Mouse (Mus musculus) liver, embryonic 13.5 days (tissue): ENCODE data around the gene Asgr1. TPM values are rescaled to one million over a fixed set of nuclear protein-coding genes. Genes with fewer than 3 reads are reported as not detected.

Experiments used
- ATAC-seq: fragments of 200-750 bp; cut with Nextera tagmentation; 2 replicates; pipeline ENCODE4 v1.8.0; 2017; ENCODE audit warnings: low read depth, mild to moderate bottlenecking, moderate number of reproducible peaks, moderate library complexity
- DNase-seq: peaks from one replicate; pipeline ENCODE4 v3.0.0; 2022
- H3K27ac ChIP-seq: fragments of 300-500 bp; sonication (generic); 2 replicates; pipeline ENCODE4 v1.5.1; 2015; ENCODE audit warnings: moderate library complexity, mild to moderate bottlenecking, inconsistent platforms
- H3K27me3 ChIP-seq: fragments of 300-500 bp; sonication (generic); 2 replicates; pipeline ENCODE4 v1.6.1; 2015; ENCODE audit warnings: mild to moderate bottlenecking, inconsistent platforms
- H3K36me3 ChIP-seq: fragments of 300-500 bp; sonication (generic); 2 replicates; pipeline ENCODE4 v1.6.1; 2015; ENCODE audit warnings: mild to moderate bottlenecking, inconsistent platforms
- H3K4me1 ChIP-seq: fragments of 300-500 bp; sonication (generic); replicated peaks from 2 replicates; pipeline ENCODE4 v1.6.1; 2015; ENCODE audit warnings: inconsistent platforms
- H3K4me2 ChIP-seq: fragments of 300-500 bp; sonication (generic); 2 replicates; pipeline ENCODE4 v1.6.1; 2015; ENCODE audit warnings: inconsistent platforms, mild to moderate bottlenecking, moderate library complexity
- H3K4me3 ChIP-seq: fragments of 300-500 bp; sonication (generic); replicated peaks from 2 replicates; pipeline ENCODE4 v1.5.1; 2015; ENCODE audit warnings: mild to moderate bottlenecking, inconsistent platforms
- H3K9ac ChIP-seq: fragments of 300-500 bp; sonication (generic); 2 replicates; pipeline ENCODE4 v1.6.1; 2015; ENCODE audit warnings: mild to moderate bottlenecking, inconsistent platforms
- H3K9me3 ChIP-seq: fragments of 300-500 bp; sonication (generic); replicated peaks from 2 replicates; pipeline ENCODE4 v1.6.1; 2016; ENCODE audit warnings: inconsistent platforms
- WGBS: fragments of 180-500 bp; shearing (Covaris S2); methylation state at CpG from one replicate; pipeline ENCODE4 v1.1.7; 2015; ENCODE audit not compliant: insufficient replicate concordance; 5-methylcytosine and 5-hydroxymethylcytosine counted together
- microRNA counts: library from miRNA; unstranded; fragments of <30 nt; microRNA quantifications from one replicate; lab custom pipeline; 2016
- microRNA-seq: library from miRNA; unstranded; fragments of <30 nt; microRNA quantifications from one replicate; pipeline ENCODE4, GENCODE M21; 2016
- polyA plus RNA-seq: library from polyadenylated mRNA; unstranded; fragments of >200 nt; fragmentation: Nextera tagmentation; extraction: Ambion mirVana; gene quantifications from 2 replicates; pipeline ENCODE4 v1.2.1, GENCODE M21; 2015

The Asgr1 gene
- polyA plus RNA-seq, 1 experiment from 2014 or later = 1.8 TPM

DNA sequence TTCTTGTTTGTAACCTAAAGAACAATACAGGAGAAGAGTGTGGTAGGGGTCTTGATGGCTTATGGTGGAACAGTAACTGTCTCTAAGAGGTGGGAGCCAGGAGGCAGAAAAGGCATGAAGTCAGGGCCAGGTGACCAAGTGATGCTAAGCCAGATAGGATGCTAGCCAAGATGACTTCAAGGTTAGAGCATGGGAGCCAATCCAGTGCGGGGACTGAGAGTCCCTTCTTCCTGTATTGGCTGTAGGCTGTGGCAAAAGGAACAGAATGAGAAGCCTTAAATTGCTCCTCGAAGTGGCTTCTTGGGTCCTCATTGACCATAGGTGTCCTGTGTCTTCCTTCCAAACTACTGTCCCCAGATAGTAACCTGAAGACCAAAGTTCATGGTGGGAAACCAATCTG, 45.2 kb downstream of the Asgr1 start:
- Histone ChIP-seq H3K27ac (no peak overlapping the region), H3K4me1 (no peaks in the 10 kb centered on the region), H3K9ac (no peak overlapping the region), H3K4me2 (no peak overlapping the region), H3K4me3 (no peak overlapping the region), H3K36me3 (peaks cover 3% of the 10 kb centered on the region; the same call in 1 of the 2 replicates), H3K9me3 (no peaks in the 10 kb centered on the region), H3K27me3 (0 out of 2 replicates have a peak, but pooled peaks cover 4% of the 10 kb centered on the region)
- DNase-seq (no peak), ATAC-seq (no peak)
- 65% methylated on average over 2 of the region's 2 CpGs for WGBS

DNA sequence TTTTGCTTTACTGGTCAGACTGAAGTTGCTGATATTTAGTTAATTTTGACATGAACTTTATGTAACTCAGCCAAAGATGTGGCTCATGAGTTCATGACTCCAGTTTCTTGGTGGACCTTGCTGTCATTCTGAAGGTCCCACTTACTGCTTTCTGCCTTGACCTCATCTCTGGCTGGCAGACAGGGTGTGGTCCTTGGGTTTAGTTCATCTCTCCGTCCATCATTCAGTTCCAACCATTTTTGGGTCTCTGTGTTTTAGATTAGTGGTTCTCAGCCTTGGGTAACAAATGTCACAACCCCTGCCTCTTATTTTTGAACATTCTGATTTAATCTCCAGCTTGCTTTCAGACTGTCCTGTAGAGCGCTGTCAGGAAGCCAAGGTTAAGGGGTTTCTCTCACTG, 45.9 kb downstream of the Asgr1 start:
- peaks cover 3% of the 10 kb centered on the region; the same call in 1 of the 2 replicates for H3K36me3 ChIP-seq
- H3K4me1 ChIP-seq = no peaks in the 10 kb centered on the region
- no peaks in the 10 kb centered on the region for H3K9me3 ChIP-seq
- H3K4me2 ChIP-seq = no peak overlapping the region
- DNase-seq (no peak), ATAC-seq (no peak)
- H3K4me3 ChIP-seq = no peak overlapping the region
- H3K27me3 ChIP-seq = 0 out of 2 replicates have a peak, but pooled peaks cover 4% of the 10 kb centered on the region
- no peak overlapping the region for H3K9ac ChIP-seq
- no peak overlapping the region for H3K27ac ChIP-seq
- WGBS = 50% methylated on average over 2 of the region's 2 CpGs

DNA sequence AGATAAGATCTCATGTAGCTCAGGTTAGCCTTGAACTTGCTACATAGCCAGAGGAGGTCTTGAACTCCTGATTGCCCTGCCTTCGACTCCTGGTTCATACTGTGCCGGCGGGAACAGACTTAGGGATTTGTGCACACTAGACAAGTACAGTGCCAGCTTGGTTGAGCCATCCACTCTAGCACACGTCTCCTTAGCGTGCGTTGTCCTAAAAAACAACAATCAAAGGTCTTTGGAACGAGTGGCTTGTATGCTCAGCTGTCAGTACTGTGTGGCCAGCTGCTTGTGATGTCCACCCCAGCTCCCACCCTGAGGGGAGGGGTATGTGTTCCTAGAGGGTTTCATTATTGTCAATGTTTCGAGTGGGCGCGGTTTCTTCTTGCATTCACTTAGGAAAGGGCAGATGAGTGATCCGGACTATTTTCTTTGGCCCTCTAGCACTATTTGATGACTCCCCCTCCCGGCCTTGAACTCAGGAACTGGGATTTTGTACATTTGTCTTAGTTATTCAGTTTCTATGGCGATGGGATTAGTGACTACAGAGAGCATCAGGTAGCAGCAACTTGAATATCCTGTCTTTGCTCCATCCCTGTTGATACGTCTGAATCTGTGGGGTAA, 49.9 kb downstream of the Asgr1 start:
- H3K9ac ChIP-seq = no peak overlapping the region
- H3K27me3 ChIP-seq = 0 out of 2 replicates have a peak, but pooled peaks cover 3% of the 10 kb centered on the region
- H3K9me3 ChIP-seq = no peaks in the 10 kb centered on the region
- no peaks in the 10 kb centered on the region for H3K36me3 ChIP-seq
- H3K4me3 ChIP-seq = no peak overlapping the region
- 66% methylated on average over 14 of the region's 14 CpGs for WGBS
- no peak overlapping the region for H3K27ac ChIP-seq
- H3K4me1 ChIP-seq = peaks cover 8% of the 10 kb centered on the region; the same call in 1 of the 2 replicates
- ATAC-seq = no peak
- DNase-seq = no peak
- H3K4me2 ChIP-seq = no peak overlapping the region

DNA sequence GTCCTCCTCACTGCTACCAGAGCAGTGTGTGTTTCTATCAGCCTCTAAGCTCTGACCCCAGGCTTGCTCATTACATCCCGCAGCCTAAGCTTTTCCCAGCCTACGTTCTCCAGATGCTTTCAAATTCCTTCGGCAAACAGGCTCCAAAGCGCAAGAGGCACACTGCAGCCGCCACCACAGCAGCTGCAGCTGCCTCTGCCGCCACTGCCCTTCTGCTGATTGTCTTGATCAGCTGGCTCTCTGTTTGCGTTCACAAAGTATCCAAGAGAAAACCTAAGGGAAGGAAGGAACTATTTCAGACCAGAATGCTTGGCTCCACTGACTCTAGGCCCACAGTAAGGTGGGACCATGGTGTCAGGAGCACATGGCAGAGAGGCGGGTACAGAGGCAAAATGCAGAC, 53.2 kb downstream of the Asgr1 start:
- Histone ChIP-seq H3K27ac (peak overlapping the region; percentile 6; the same call in 1 of the 2 replicates), H3K36me3 (no peaks in the 10 kb centered on the region), H3K4me3 (no peak overlapping the region), H3K4me1 (peaks cover 8% of the 10 kb centered on the region; the same call in 1 of the 2 replicates), H3K9me3 (no peaks in the 10 kb centered on the region), H3K27me3 (no peaks in the 10 kb centered on the region), H3K9ac (no peak overlapping the region), H3K4me2 (no peak overlapping the region)
- no peak for DNase-seq
- no peak for ATAC-seq
- WGBS = 58% methylated on average over 8 of the region's 8 CpGs

MicroRNAs within 50 kb of the gene (microRNA counts, 519-probe panel; counts per million panel counts)
- microRNA mmu-miR-324-3p (lab: Ali Mortazavi, UCI) (114 counts per million), microRNA mmu-miR-324-5p (lab: Ali Mortazavi, UCI) (114 counts per million)

Small RNA genes within 50 kb of the gene (microRNA-seq; reads per million reads assigned to microRNA genes)
- gene Mir324 = 2,766 reads per million, percentile 85 among the genes with 10 or more reads in this experiment

Other genes starting within 250 kb of the Asgr1 start
- 0.46 and 0.50 TPM in 2 replicates for gene Tmem102, start 248.5 kb upstream of the Asgr1 start, polyA plus RNA-seq
- gene Gm39566, start 238.8 kb upstream of the Asgr1 start, polyA plus RNA-seq = not detected in 2 replicates
- not detected in 2 replicates for gene Spem2, start 235.6 kb upstream of the Asgr1 start, polyA plus RNA-seq
- not detected in 2 replicates for gene Spem1, start 231.9 kb upstream of the Asgr1 start, polyA plus RNA-seq
- 0.68 and 0.75 TPM in 2 replicates for gene Nlgn2, start 216.3 kb upstream of the Asgr1 start, polyA plus RNA-seq
- 321 and 345 TPM in 2 replicates for gene Tmem256, start 215.6 kb upstream of the Asgr1 start, polyA plus RNA-seq
- 28.0 and 29.9 TPM in 2 replicates for gene Plscr3, start 207.7 kb upstream of the Asgr1 start, polyA plus RNA-seq
- 0.76 and 1.5 TPM in 2 replicates for gene Tnk1, start 195.4 kb upstream of the Asgr1 start, polyA plus RNA-seq
- gene Tmem95, start 176.1 kb upstream of the Asgr1 start, polyA plus RNA-seq = not detected in 2 replicates
- gene Kctd11, start 172.7 kb upstream of the Asgr1 start, polyA plus RNA-seq = 0.89 and 1.3 TPM in 2 replicates
- gene Acap1, start 158.5 kb upstream of the Asgr1 start, polyA plus RNA-seq = 4.4 and 4.9 TPM in 2 replicates
- gene 2810408A11Rik, start 153.1 kb upstream of the Asgr1 start, polyA plus RNA-seq = 0.89 and 1.0 TPM in 2 replicates
- 2.3 and 2.8 TPM in 2 replicates for gene Neurl4, start 153.0 kb upstream of the Asgr1 start, polyA plus RNA-seq
- 107 and 116 TPM in 2 replicates for gene Gps2, start 140.2 kb upstream of the Asgr1 start, polyA plus RNA-seq
- gene Eif5a, start 132.1 kb upstream of the Asgr1 start, polyA plus RNA-seq = 1,847 and 1,941 TPM in 2 replicates
- gene Ybx2, start 118.3 kb upstream of the Asgr1 start, polyA plus RNA-seq = 0.28 and 0.30 TPM in 2 replicates
- gene Slc2a4, start 105.9 kb upstream of the Asgr1 start, polyA plus RNA-seq = 14.2 TPM in 2 replicates
- gene Cldn7, start 89.3 kb upstream of the Asgr1 start, polyA plus RNA-seq = 2.4 and 4.2 TPM in 2 replicates
- gene Ctdnep1, start 72.9 kb upstream of the Asgr1 start, polyA plus RNA-seq = 8.7 and 10.1 TPM in 2 replicates
- gene Elp5, start 71.6 kb upstream of the Asgr1 start, polyA plus RNA-seq = 84.9 and 86.9 TPM in 2 replicates
- 259 and 294 TPM in 2 replicates for gene Gabarap, start 62.9 kb upstream of the Asgr1 start, polyA plus RNA-seq
- gene Phf23, start 58.3 kb upstream of the Asgr1 start, polyA plus RNA-seq = 29.8 and 32.7 TPM in 2 replicates
- 6.4 and 7.4 TPM in 2 replicates for gene Dvl2, start 53.5 kb upstream of the Asgr1 start, polyA plus RNA-seq
- gene Acadvl, start 38.7 kb upstream of the Asgr1 start, polyA plus RNA-seq = 83.7 and 87.2 TPM in 2 replicates
- gene Dlg4, start 37.1 kb upstream of the Asgr1 start, polyA plus RNA-seq = 1.1 and 1.2 TPM in 2 replicates
- gene Asgr2, start 38.6 kb downstream of the Asgr1 start, polyA plus RNA-seq = 5.2 and 5.7 TPM in 2 replicates
- gene Mgl2, start 76.2 kb downstream of the Asgr1 start, polyA plus RNA-seq = 1.2 and 1.3 TPM in 2 replicates
- gene Clec10a, start 102.1 kb downstream of the Asgr1 start, polyA plus RNA-seq = 0.27 and 0.32 TPM in 2 replicates
- 0.73 and 0.83 TPM in 2 replicates for gene Slc16a11, start 158.7 kb downstream of the Asgr1 start, polyA plus RNA-seq
- gene Slc16a13, start 167.0 kb downstream of the Asgr1 start, polyA plus RNA-seq = 4.8 and 7.5 TPM in 2 replicates
- gene Bcl6b, start 175.7 kb downstream of the Asgr1 start, polyA plus RNA-seq = 1.6 and 1.8 TPM in 2 replicates
- gene 0610010K14Rik, start 183.8 kb downstream of the Asgr1 start, polyA plus RNA-seq = 82.5 and 85.7 TPM in 2 replicates
- 6.5 and 7.1 TPM in 2 replicates for gene Gm21988, start 185.7 kb downstream of the Asgr1 start, polyA plus RNA-seq
- gene Rnasek, start 185.8 kb downstream of the Asgr1 start, polyA plus RNA-seq = 155 and 175 TPM in 2 replicates
- 19.5 and 21.6 TPM in 2 replicates for gene Alox12, start 201.3 kb downstream of the Asgr1 start, polyA plus RNA-seq